Mouse (Mus musculus): ENCODE measurements around the gene Kcnip3.

The Kcnip3 gene

DNA sequence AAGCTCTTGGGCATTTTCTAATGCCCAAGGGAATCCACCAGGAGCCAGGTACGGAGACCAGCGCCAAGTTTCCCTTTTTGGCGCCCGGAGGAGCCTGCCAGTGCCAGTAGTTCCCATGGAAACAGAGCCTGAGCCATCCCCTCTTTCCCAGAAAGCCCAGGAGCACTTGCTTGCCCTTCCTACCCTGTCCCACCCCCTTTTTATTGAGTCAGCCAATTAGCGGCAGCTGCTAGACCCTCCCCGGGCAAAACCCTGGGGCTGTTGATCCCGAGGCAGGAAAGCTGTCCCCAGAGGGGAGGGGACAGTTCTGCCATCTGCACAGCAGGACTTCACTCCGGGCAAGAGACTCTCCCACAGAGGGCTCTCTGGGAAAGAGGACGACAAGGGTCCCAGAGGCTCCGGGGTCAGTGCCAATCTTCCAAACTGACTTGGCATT lies at the start of gene Kcnip3:
Gene Kcnip3, minus strand, starts transcription at position 89 of the 436 bp plus-strand sequence.
- in situ Hi-C loops (cut with MboI; ENCODE audit: low pct_unique_long_range_greater_than_20kb in 1 of 2, low sequenced_read_pairs in 2 of 2, unreplicated experiment in 1 of 2), result loop anchor here in 1 of 2 experiments (25.0 kb wide), 1 partner anchor 165 kb away; no protein-coding TSS in a partner anchor

DNA sequence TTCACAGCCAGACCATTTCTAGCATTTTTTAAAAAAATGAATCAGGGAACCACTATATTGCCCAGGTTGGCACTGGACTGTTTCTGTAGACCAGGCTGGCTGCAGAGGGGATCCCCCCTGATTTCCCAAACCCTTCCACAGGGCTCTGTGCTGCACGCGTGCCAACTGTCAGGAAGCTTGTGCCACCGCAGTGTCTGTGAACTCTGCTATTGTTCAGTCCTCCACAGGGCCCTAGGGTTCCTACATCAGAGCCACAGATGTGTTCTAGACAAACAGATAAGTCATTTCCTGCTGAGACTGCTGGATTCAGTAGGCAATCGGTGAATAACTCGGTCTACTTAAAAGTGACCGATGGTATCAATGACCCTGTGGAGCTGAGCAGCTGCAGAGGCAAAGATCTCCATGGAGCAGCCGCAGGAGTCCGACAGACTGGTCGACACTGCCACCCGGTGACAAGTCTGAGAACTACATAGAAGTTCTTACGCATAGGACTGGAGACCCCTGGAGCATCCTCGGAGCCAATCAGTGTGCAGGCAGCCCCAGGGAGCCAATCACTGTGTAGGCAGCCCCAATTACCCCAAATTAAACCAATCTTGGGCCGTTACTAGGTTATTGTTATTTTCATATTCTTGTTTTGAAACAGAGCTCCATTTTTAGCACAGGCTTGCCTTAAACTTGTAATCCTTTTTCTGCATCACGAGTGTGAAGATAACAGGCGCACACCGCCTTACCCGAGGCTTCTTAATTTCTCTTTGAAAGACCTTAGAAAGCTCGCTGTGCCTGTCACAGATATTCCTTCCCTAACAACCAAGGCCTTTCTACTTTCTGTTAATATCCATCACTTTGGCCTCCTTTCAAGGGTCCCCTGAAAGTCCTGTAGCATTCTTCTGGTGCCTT lies 37.4 kb upstream of the Kcnip3 start:
- in situ Hi-C loops (cut with MboI; ENCODE audit: low pct_unique_long_range_greater_than_20kb in 1 of 2, low sequenced_read_pairs in 2 of 2, unreplicated experiment in 1 of 2), result loop anchor here in 1 of 2 experiments (5.0 kb wide), 1 partner anchor 52 kb away; no protein-coding TSS in a partner anchor

- in situ Hi-C loops (cut with MboI; ENCODE audit: low pct_unique_long_range_greater_than_20kb in 1 of 2, low sequenced_read_pairs in 2 of 2, unreplicated experiment in 1 of 2), result no loop called here
Observed at GRCm38 (mm10) chr2:127551078-127551477, 29.2 kb upstream of the Kcnip3 start.

DNA sequence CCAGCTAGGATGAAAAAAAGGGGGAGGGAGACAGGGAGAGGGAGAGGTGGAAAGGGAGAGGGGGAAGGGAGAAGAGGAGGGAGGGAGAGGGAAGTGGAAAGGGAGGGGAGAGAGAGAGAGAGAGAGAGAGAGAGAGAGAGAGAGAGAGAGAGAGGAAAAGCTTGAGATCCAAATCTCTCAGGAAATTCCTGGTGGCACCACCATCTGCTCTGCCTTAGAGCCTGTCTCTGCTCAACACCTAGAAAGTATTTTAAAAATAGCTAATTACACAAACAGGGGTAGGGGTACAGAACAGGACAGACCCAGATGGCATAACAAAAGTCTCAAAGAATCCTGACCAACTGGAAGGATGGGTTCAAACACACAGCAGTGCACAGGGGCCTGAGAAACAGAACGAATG lies 28.6 kb upstream of the Kcnip3 start:
- in situ Hi-C loops (cut with MboI; ENCODE audit: low pct_unique_long_range_greater_than_20kb in 1 of 2, low sequenced_read_pairs in 2 of 2, unreplicated experiment in 1 of 2), result no loop called here

DNA sequence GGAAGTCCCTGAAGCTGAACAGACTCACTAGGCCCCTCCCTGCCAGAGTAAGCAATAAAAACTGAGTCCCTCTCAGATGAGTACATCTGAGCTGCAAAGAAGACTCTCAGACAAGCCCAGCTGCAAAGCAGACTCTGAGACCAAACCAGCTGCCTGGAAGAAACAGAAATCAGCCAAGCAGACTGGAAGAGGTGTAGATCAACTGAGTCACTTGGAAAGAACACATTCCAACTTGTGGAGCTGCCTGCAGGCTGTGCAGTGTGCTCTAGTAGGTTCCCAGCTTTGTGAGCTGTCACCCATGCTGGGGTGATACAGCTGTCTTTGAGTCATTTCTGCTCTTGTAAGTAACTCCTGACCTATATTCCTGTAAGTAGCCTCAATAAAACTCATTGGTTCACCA lies 27.8 kb upstream of the Kcnip3 start:
- in situ Hi-C loops (cut with MboI; ENCODE audit: low pct_unique_long_range_greater_than_20kb in 1 of 2, low sequenced_read_pairs in 2 of 2, unreplicated experiment in 1 of 2), result no loop called here

DNA sequence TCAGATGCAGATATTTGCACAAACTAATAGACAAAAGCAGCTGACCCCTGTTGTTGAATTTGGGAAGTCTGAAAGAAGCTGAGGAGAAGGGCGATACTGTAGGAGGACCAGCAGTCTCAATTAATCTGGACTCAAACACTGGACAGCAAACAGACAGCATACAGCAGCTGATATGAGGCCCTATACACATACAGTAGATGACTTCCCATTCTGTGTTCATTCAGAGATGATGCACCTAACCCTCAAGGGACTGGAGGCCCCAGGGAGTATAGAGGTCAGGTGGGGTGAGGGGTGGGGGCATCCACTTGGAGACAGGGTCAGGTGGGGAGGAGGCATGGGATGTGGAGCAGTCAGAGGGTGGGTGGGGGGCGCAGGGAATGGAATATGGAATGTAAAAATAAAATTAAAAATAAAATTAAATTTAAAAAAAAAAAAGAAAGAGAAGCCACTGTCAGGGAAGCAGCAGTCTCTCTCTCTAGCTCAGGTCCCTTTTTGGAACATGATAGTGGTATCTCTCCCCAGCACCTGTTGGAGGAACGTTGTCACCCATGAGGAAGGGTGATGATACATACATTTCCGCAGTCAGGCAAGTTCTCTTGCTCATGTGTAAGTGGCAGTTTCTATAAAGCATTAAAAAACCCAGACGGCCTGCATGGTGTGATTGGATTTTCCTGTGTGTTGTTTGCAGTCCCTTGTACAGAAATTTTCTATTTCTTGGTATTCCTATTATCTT lies 26.6 kb upstream of the Kcnip3 start:
- in situ Hi-C loops (cut with MboI; ENCODE audit: low pct_unique_long_range_greater_than_20kb in 1 of 2, low sequenced_read_pairs in 2 of 2, unreplicated experiment in 1 of 2), result no loop called here

GRCm38 (mm10) chr2:127541697-127542096 lies 19.8 kb upstream of the Kcnip3 start:
- in situ Hi-C loops (cut with MboI; ENCODE audit: low pct_unique_long_range_greater_than_20kb in 1 of 2, low sequenced_read_pairs in 2 of 2, unreplicated experiment in 1 of 2), result no loop called here

DNA sequence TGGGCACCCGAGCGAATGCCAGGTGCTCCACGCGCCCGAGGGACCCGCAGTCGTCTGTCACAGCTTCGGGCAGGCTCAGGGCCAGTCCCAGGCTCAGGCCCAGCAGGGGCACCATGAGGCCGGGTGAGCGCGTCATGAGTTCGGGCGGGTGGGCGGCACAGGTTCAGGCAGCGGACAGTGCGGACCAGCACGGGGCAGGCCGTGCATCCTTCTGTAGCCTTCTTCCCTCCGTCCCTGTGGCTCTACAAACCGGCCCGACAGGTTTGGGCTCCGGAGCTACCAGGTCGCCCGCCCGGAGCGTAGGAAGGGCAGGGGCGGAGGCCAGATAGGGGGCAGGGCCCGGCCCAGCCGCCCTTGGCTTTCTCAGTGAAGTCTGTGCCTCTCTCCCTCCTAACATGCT lies 19.3 kb upstream of the Kcnip3 start, which contains the start of gene Prom2:
Gene Prom2, minus strand, starts transcription at position 283 of the 400 bp plus-strand sequence.
- in situ Hi-C loops (cut with MboI; ENCODE audit: low pct_unique_long_range_greater_than_20kb in 1 of 2, low sequenced_read_pairs in 2 of 2, unreplicated experiment in 1 of 2), result no loop called here

- in situ Hi-C loops (cut with MboI; ENCODE audit: low pct_unique_long_range_greater_than_20kb in 1 of 2, low sequenced_read_pairs in 2 of 2, unreplicated experiment in 1 of 2), result no loop called here
Observed at GRCm38 (mm10) chr2:127539494-127539893, 17.6 kb upstream of the Kcnip3 start.

DNA sequence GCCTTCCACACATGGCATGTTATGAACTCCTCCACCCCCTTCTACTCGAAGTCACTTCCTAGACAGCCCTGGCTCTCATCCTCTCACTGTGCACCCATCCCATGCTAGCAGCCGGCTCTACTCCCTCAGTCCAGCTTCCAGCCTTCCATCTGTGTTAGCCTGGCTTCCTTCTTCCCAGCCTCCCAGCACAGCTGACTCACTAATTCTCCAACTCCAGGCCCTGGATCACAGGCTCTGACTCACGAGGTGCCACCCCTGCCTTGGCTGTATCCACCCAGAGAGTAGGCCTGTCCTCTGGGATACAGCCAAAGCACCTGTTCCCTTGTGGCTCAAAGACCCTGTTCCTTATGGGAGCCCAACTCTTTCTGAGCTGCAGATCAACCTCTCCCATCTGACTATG lies 15.7 kb upstream of the Kcnip3 start:
- in situ Hi-C loops (cut with MboI; ENCODE audit: low pct_unique_long_range_greater_than_20kb in 1 of 2, low sequenced_read_pairs in 2 of 2, unreplicated experiment in 1 of 2), result no loop called here

- in situ Hi-C loops (cut with MboI; ENCODE audit: low pct_unique_long_range_greater_than_20kb in 1 of 2, low sequenced_read_pairs in 2 of 2, unreplicated experiment in 1 of 2), result no loop called here
Observed at GRCm38 (mm10) chr2:127535363-127535762, 13.5 kb upstream of the Kcnip3 start.

DNA sequence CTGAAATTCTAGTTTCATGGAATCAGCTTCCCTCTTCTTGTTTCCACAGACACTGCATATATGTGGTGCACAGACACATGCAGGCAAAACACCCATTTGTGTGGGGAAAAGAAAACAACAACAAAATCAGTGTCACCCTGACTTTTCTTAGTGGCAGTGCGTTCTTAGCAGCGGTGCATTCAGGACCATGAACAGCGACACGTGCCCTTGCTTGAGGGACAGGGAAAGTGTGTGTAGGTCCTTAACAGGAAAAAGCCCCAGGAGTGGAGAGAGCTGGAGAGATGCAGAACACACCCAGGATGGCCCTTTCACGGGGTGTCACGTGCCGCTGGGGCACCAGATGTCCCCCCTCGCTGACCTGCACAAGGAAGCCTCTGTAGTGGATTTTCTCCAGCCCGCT lies 10.5 kb upstream of the Kcnip3 start:
- in situ Hi-C loops (cut with MboI; ENCODE audit: low pct_unique_long_range_greater_than_20kb in 1 of 2, low sequenced_read_pairs in 2 of 2, unreplicated experiment in 1 of 2), result no loop called here

DNA sequence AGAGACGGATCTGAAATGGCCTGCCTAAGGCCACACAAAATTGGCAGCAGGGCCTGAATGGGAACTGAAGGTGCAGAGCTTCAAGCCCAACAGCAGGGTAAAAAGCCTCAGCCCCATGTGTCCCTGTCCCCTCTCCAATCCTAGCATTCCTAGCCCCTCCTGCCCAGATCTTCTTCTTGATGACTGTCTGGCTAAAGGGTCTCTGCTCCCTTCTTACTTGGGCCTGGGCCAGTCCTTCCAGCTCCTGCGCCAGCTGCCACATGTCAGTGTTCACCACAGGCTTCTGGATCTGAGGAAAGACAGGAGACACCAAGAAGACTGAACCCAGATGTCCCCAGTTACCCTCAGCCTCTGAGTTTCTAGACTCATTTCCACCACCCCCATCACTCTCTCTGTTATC lies 9.7 kb upstream of the Kcnip3 start:
- in situ Hi-C loops (cut with MboI; ENCODE audit: low pct_unique_long_range_greater_than_20kb in 1 of 2, low sequenced_read_pairs in 2 of 2, unreplicated experiment in 1 of 2), result no loop called here

DNA sequence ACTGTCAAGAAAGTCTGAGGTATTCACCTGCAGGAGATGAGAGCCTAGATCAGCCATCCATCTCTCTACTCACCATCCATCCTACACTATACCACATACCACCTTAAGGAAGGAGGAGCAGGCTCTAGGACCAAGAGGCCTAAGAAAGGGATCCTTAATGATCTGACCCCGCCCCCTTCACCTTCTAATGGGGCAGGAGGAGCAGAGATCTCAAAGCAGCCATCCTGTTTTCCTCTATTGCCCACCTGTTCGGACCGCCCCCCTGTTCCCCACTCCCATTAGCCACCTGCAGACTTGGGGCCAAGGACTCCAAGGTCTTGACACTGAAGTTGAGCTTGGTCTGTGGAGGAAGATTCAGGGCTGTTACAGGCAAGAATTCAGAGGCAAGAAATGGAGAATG lies 8.5 kb upstream of the Kcnip3 start:
- in situ Hi-C loops (cut with MboI; ENCODE audit: low pct_unique_long_range_greater_than_20kb in 1 of 2, low sequenced_read_pairs in 2 of 2, unreplicated experiment in 1 of 2), result no loop called here

DNA sequence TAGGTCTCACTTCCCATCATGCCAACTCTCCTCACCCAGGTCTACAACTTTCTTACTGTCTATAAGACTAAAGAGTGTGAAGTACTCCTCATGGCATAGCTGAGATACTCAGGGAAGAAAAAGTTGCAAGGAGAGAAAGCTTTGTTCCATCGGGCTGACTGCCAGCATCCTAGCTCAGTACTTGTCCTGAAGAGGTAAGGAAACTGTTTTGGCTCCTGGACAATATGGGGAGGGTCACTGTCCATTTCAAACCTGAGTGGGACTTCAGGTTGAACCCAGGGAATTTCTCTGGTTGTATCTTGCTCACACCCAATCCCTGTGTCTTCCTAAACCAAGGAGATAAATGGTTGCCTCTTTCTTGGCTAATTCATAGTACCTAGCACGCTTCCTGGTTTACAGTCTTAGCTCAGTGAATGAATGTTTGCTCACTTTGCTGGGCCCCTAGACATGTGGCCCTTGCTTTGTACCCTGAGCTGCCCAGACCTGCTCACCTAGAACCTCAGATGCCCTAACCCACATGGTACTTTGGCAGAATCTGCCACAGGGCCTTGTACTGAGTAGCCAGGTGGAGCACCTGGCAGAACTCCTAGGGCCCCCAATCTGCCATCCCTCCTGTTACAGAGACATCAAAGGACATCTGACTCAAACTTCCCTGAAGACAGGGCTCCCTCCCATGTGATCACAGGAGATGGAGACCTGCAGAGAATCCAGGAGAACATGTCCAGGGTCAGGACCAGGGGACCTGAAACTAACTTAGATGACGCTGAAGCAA lies 3.3 kb upstream of the Kcnip3 start:
- in situ Hi-C loops (cut with MboI; ENCODE audit: low pct_unique_long_range_greater_than_20kb in 1 of 2, low sequenced_read_pairs in 2 of 2, unreplicated experiment in 1 of 2), result no loop called here

- in situ Hi-C loops (cut with MboI; ENCODE audit: low pct_unique_long_range_greater_than_20kb in 1 of 2, low sequenced_read_pairs in 2 of 2, unreplicated experiment in 1 of 2), result loop anchor here in 1 of 2 experiments (25.0 kb wide), 1 partner anchor 163 kb away; no protein-coding TSS in a partner anchor
Observed at GRCm38 (mm10) chr2:127523950-127524729, 2.2 kb upstream of the Kcnip3 start.

DNA sequence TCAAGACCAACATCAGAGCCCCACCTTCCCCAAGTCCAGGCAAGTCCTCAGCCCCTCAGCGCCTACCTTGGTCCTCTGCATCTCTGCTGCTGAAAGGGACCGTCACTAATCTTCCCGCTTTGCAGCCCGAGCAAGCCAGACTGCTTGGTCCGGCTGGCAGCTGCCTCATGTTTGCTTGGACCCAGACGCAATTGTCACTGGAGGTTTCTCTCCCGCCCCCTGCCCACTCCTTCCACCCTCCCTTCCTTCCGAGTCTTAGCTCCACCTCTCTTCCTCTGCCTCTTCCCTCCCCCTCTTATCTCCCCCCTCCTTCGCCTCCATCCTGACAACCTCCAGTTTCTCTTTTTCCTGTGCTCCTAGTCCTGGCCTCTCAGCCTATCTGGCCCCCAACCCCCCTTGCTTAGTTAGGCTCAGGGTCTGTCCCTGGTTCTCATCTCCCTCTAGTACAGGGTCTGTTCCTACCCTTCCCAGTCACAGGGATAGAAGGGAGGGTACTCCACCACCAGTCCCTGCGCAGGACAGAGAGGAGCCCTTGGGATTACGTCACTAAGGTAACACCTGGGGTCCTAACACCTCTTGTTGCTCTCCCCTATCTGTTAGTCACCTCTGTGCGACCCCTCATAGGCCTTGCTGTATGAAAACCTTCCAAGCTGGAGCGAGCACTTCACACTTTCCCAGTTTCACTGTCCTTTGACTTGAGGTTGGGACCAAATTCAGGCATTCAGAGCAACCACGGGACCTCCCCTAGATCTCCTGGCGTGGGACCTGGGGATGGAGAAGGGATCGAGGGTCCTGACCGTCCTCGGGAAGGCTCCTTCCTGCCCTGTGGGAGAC lies 505 bp downstream of the Kcnip3 start:
- in situ Hi-C loops (cut with MboI; ENCODE audit: low pct_unique_long_range_greater_than_20kb in 1 of 2, low sequenced_read_pairs in 2 of 2, unreplicated experiment in 1 of 2), result loop anchor here in 1 of 2 experiments (25.0 kb wide), 1 partner anchor 166 kb away; no protein-coding TSS in a partner anchor
